Mouse (Mus musculus): Measurements from ENCODE around the gene Rbfox1.

Gene Rbfox1

DNA sequence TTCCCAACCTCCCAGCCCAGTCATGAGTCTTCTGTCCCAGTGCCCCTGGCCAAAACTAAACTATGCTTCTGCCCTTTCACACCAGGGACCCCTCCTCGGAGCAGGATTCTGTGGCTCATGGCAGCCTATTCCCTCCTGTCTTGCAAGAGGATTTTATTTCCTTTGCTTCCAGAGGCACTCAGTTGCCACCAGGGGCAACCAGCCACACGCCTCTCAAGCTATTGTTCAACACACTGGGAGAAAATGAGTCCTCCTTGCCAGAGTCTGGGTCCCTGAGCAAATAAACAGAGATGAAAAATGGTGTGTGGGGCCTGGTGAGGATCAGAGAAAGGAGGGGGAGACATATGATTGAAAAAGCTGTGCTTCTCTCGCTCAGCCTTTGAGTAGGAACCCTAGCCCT, 327.8 kb downstream of the Rbfox1 start:
- DNase-seq (ENCODE audit: low read depth, low spot score): no peak

DNA sequence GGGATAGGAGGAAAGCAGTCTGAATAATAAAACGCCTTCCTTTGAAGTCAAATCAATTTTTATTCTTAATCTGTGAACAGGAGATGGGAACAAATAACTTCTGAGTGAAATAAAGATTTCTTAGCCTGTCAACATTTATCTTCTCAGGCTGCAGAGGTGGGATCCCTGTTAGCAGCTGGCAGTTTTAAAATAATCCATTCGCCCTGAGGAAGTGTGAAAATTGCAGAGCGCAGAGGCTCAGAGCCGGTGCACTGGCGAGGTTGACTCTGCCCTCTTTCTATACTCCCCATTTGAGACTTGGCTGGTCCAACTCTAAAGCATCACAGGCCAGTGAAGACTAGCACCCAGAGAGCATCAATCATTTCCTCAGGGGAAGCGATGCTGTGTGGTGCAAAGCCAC, 342.3 kb downstream of the Rbfox1 start:
- DNase-seq (ENCODE audit: low read depth, low spot score): no peak

DNA sequence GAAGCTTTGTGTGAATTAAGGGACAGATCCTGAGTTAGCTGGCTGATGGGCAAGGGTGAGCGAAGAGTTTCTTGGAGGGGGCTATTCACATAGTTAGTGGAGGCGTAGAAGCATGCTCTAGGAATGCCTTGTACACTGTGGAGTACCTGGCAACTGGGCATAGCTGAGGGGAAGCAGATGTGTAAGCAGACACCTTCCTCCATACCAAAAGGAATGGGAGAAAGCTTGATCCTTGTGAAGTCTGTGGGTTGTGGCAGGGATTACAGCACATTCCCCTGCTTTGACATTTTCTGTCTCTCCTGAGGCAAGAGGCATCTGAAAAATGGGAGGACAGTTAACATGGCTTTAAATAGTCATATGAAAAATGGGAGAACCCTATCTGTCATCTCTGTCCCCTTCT, 347.8 kb downstream of the Rbfox1 start:
- DNase-seq (ENCODE audit: low read depth, low spot score): no peak

DNA sequence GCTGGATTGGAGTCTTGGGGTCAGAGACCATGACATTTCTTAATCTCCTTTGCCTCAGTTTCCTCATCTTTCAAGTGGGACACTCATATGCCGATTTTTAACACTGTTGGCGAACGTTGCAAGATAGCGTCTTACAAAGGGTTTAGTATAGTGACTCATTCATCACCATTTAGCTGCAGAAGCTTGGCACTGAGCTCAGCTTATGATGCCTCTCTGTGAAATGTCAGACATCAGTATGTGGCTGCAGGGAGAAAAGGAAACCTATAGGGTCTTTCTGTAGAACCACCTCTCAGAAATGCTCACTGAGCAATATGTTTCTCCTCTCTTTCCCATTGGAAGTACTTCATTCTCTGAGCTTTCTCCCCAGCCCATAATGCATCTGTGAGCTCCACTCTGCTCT, 356.2 kb downstream of the Rbfox1 start:
- no peak for DNase-seq (ENCODE audit: low read depth, low spot score)

DNA sequence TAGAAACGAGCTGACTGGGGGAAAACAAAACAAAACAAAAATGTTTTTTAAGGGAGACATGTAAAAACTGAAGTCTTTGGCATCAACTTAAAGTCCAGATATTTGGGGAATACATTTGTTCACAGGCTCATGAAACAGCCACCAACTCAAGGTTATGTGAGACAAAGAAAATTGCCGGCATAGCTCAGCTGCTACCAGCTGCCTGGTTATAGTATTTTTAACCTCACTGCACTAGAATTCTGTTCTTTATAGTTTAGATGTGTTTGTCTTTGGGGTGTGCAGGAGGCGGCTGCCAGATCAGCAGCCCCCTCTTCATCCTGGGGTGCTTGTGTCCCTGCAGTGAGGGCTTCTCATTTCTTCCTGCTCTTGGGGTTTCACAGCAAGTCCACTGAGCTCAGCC, 357.3 kb downstream of the Rbfox1 start:
- no peak for DNase-seq (ENCODE audit: low read depth, low spot score)

DNA sequence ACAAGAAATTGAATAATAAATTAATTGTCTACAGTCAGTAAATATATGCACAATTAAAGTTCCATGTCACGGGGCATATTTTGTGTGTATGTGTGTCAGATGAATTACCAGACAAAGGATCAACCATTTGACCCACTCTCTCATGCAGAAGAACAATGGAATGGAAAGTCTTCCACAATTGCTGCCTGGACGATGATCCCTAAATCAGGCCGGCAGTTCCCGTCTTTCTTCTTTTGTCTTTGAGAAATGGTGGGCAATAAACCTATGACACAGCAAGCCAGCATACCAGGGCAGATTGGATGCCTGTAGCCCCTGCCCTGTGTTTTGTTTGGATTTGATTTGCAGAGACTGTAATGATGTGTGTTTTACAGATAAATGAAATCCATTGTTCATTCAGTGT, 362.4 kb downstream of the Rbfox1 start:
- DNase-seq (ENCODE audit: low read depth, low spot score): no peak

DNA sequence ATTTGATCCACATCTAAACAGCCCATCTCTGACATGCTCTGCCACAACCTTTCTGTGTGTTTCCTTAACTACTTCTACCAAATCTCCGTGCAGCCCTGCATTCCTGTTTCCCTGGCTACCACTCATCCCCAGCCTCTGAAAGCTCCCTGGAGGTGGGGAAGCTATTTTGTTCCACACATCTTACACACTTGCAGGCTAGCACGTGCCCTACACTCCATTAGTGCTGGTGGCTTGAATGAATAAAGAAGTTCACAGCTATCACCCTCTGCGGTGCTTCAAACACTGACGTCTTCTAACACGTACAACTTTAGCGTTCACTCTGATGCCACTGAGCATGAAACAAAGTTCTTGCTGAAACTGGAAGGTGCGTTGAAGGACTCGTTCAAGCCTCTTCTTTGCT, 379.4 kb downstream of the Rbfox1 start:
- DNase-seq (ENCODE audit: low read depth, low spot score): no peak

DNA sequence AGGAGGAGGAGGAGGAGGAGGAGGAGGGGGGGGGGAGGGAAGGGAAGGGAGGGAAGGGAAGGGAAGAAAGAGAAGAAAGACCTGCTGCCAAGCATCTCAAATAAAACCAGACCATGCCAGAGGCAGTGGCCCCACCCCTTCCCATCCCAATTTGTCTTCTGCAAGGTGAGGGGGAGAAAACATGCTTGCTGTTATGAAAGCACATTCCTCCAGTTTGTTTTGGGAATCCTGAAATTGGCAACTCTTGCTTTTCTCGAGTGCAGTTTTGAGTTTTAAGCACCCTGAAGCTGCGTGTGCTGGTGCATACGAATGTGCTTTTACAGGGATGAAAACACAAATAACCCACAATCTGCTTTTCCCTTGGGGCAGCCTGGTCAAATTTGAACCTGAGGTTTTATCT, 380.5 kb downstream of the Rbfox1 start:
- no peak for DNase-seq (ENCODE audit: low read depth, low spot score)

DNA sequence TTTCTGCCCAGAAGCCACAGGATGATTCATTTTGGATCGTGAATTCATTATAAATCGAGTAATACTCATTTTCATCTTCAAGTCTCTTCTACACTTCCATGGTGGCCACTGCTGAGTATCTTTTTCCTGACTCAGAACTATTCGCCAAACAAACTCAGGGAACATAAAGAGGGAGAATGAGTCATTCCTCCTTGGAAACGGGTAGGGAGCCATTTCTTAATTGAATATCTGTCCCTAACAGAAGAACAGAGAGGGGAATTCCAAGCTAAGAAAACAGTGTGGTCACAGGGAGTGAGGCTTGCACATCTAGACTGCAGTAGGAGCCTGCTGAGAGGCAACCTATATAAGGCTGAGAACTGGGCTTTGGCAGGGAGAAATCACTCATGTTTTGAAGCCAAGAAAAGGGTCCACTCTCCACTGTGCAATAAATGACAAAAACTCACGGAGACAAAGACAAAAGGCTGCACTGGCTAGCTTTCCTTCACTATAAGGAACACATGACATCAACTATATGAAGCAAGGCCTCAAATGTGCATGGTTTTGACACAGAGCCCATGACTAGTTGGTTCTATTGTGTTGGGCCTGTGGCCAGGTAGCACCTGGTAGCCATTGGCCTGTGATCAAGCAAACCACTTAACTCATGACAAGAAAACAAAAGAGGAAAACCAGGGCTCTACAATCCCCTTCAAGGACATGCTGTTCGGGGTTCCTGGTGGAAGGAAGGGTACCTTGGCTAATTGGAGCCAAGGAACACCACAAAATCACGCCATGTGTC, 386.6 kb downstream of the Rbfox1 start:
- DNase-seq (ENCODE audit: low read depth, low spot score): no peak

DNA sequence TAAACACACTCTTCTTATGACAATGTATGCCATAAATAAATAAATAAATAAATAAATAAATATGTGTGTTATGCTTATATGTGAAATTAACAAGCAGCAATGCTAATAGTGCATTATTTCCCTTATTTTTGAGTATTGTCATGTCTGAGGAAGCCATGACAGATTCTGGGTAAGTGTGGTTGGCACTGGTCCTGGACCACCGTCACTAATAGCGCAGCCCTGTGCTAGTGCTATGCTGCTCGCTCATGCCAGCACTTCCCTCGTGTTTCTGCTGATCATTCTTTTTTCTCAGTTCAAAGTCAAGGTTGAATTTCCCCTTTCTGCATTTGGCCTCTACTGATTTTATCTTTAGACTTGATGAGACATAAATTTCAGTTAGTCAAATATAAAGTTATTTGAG, 398.3 kb downstream of the Rbfox1 start:
- DNase-seq (ENCODE audit: low read depth, low spot score): no peak

DNA sequence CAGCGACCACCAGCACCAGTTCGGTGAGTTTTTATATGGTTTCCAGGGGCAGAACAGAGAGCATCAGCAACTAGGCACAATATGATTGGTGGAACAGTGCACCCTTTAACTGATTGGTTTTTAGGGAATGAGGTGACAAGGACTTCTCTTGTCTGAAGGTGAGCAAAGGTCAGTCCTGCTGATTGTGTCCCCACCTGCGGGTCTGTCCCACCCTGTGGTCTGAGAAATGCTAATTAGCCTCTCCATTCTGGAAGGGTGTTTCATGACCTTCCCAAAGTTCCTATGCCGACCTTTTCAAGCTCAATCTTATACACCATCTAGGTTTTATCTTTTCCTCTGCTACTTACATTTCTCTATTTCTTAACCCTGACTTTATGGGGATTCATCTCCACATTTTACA, 399.2 kb downstream of the Rbfox1 start:
- DNase-seq (ENCODE audit: low read depth, low spot score): no peak

DNA sequence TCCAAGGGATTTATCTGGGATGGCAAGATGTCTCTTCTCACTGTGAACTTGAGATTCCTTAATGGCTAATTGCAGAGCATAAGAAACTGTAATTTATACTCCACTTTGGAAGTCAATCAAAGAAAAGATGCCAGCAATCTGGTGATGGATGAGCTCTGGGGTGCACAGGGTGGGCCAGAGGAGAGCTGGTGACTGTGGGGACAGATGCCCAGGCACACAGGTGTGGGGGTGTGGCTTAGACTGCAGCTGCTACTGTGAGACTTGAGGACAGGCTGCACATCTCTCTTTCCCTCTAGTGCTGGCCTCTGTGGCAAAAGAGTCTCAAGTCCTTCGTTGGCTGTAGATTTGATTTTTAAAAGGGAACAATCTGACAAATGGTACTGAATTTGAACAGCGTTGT, 402.5 kb downstream of the Rbfox1 start:
- no peak for DNase-seq (ENCODE audit: low read depth, low spot score)

DNA sequence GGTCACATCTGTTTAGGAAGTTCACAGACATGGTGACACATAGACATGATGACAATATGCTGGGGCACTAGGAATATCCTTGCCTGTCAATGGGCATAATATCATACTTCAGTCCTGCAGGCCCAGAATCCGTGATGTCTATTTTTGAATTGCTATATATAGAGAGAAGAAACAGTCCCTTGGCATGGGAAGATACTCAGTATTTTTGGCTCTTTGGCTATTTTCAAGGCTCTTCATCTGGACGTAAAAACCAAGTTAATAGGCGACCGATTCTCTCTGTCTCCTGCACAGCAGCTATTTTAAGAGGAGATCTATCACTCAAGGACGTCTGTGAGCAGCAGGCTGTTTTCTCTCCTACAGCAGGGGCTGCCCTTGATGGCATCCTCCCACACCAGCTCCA, 415.0 kb downstream of the Rbfox1 start:
- no peak for DNase-seq (ENCODE audit: low read depth, low spot score)

DNA sequence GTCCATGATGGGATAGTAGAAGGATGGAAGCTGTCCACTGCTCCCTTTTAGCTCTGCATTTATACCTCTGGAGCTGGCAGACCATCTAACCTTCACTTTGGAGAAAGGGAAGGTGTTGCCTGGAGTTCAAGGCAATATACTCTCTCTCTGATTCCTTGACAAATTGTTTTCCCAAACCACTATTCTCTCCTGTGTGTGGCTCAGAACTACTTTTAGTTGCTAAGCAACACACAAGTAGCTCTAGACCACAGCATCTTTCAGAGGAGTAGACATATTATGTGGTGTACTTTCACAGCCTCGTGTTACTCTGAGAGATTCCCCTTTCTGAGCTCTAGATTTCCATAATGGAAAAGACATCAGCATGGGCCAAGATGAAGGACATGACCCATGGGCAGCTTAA, 417.9 kb downstream of the Rbfox1 start:
- DNase-seq (ENCODE audit: low read depth, low spot score): no peak

DNA sequence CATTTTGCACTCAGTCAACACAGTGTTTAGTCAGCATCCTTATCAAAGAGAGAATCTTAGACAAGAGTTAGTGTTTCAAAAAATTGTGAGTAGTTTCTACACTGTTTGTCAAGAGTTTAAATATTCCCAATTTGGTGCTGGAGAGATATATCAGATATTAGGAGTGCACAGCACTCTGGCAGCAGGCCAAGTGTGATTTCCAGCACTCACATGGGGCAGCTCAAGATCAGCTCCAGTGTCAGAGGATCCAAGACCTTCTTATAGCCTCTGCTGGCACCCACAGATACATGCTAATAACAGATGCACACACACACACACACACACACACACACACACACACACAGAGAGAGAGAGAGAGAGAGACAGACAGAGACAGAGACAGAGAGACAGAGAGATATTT, 424.8 kb downstream of the Rbfox1 start:
- DNase-seq (ENCODE audit: low read depth, low spot score): no peak

DNA sequence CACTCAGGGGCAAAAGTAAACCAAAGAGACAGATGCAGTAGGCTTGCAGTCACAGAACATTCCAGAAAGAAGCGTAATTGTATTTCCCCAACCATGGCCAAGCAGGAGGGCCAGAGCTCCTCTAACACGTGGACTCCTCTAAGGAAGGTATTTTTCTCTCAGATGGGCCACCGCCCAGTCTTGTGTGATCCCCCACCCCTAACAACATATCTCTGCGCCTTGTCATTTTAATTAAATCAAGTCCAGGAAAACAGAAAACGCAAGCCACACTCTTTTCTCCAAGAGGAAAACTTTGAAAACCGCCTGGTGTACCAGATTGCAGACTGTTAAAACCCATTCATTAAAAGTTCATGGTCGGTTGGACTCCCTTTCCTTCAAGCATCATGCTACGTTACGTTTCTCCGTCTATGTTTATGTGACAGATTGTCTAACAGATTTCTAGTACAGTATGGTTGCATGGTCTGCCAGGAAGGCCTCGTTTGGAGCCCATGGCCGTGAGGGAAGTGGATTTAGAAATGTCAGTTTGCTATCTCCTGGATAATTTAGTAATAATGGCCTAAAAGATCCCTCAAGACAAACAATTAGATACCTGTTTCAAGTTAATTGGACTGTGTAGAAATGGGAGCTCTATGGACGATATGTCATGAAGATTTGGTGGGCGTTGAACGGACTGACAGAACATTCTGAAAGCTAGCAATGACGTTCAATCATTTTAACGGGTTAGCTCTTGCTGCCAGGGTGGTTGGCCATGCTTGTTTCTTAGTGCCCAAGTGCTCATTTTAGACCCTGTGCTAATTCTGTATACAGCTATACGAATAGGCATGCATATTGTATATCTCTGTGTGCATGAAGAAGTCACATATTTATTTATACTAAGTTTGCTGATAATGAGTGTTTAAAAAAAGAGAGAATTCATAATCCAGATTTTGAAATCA, 425.9 kb downstream of the Rbfox1 start:
- no peak for DNase-seq (ENCODE audit: low read depth, low spot score)

DNA sequence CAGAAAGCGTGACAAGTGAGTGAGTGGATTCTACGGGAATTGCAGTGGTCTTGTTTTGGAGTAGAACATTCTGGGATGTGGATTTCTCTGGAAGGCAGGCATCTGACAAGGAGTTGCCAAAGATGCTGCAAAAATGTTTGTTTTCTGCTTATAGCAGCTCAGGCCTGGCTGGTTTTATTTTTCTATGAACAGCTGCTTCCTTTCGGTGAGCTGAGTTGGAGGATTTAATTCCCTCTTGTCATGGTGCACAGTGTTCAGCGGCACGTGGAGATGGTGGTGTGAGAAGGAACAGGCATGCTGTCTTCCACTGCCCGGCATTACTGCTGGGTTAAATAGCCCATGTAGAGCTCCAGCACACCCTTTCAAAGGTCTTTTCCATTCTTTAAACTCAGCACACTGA, 428.5 kb downstream of the Rbfox1 start:
- no peak for DNase-seq (ENCODE audit: low read depth, low spot score)

DNA sequence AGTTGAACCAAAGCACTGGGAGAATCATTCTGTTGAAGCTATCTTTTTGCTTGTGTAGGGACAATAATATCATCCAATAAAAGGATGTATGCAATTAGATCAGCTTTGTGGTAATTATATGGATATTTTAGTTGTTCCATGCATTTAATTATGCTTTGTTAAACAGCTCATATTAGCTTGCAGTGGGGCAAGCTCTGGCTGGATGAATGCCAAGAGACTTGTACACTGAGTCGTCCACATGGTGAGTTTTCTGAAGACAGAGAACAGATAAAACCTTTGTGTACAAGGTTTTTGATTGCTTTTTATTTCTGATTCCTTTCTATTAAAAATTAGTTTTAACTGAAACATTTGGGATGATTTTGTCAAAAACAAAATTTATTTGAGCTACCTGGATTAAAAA, 439.7 kb downstream of the Rbfox1 start:
- no peak for DNase-seq (ENCODE audit: low read depth, low spot score)

DNA sequence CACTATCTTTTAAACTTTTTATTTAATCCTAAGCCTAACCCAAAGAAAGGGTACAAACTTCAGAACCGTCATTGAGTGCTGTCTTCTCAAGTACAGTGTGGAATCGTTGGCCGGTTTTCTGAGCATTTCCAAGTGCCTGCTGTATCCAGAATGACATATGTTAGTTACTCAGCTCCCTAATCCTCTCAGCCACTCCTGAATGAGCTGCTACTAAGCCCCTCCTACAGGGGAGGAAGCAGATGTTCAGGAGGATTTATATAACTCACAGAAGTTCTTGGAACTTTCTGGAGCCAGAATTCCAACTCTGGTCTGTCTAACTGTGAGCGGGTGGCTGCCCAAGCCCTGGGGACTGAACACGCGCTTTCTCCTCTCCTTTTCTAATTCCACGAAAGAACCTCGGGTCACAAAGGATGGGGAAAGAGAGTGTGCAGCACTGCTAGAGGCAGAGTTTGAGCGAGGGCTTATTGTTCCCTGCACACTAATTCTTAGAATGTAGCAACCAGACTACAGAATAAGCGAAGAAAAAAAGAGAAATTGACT, 446.3 kb downstream of the Rbfox1 start:
- DNase-seq (ENCODE audit: low read depth, low spot score): no peak

DNA sequence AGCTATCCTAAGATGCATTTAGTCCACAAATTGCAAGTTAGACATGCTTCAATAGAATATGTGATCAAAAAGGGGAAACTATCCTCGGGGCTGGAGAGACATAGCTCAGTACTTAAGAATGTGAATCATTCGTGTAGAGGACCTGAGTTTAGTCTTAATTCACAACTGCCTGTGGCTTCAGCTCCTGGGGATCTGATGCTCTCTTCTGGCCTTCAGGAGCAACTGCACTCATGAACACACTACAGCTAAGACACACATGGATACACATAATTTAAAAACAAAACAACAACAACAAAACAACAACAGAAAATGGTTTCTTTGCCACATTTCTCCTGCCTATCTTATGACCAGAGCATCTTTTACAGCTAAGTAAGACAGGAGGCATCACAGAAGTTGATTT, 448.1 kb downstream of the Rbfox1 start:
- no peak for DNase-seq (ENCODE audit: low read depth, low spot score)

DNA sequence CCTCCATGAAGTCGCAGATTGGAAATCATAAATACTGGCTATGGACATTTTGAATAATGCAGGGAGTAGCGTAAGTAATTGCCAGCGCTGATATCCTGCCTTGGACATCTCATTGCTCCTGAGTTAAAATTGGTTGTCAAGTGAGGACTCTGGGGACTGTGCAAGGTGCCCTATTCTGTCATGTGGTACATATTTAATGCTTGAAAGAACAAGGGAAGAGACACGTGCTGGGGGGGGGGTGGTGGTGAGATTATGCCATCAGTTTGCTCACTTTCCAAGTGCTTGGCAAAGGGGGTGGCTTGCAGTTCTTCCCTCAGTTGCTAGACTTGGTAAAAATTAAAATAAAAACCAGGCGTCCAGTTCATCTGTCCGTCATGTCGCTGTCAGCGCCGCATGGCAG, 462.9 kb downstream of the Rbfox1 start:
- DNase-seq (ENCODE audit: low read depth, low spot score): no peak

DNA sequence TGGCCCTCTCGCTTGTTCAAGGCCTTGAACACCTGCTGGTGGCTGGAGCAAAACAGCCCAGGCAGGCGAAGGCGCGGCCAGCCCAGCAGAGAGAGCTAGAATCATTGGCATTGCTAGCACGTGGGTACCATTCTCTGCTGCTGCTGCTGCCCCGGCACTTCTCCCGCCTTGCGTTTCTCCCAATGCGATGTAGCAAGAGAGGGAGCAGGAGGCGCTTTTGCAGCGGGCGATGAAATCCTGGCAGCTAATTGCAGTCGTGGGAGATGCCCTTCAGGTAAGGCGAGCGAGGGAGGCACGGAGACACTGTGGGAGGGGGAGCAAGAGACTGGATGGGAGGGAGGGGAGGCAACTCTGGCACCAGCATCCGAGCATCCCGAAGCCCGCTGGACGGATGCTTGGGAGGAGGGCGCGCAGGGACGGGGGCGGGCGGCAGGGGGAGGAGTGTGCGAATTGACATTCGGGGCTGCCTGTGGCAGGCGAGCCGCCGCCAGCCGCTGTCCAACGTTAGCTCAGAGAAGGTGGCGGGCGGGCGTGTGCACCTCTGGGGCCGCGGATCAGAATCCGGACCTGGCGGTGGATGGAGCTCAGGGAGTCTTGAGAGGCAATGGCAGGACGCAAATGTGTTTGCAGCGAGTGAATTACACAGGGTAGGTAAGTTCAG, 463.6 kb downstream of the Rbfox1 start:
- no peak for DNase-seq (ENCODE audit: low read depth, low spot score)

All from 3T3-L1 (cell line).